Comparison of ENCODE assay signal across 8 mouse cellular contexts in genomic region chr14:62798608-62799101, GRCm38 (mm10). TPM values are rescaled to one million over a fixed set of nuclear protein-coding genes. Genes with fewer than 3 reads are reported as not detected.
A peak's percentile ranks its signal among the peaks of the same experiment; 100 is the strongest.
DNase-seq lines count a peak whose midpoint lies in the region; ATAC-seq and TF ChIP-seq lines count a peak whose summit lies in the region.

No protein-coding gene starts in this region.

- TF ChIP-seq POLR2A in myocyte (IDR thresholded peaks at IDR 0.05; ENCODE audit: insufficient read length, low read depth), result no peak

- ATAC-seq in liver, embryonic 11.5 days (replicated peaks; ENCODE audit: low FRiP score), result no peak
- no peak for ATAC-seq in intestine, embryonic 14.5 days (replicated peaks; ENCODE audit: low FRiP score, low TSS enrichment, low read depth)
- ATAC-seq in erythroid progenitor cell, adult 5-6 weeks (replicated peaks; ENCODE audit: low FRiP score, poor library complexity, severe bottlenecking), result no peak

- no peak overlapping the region for H3ac ChIP-seq in myocyte (ENCODE audit: control insufficient read depth, insufficient read length)

- H3K4me1 ChIP-seq in liver, embryonic 11.5 days (replicated peaks; ENCODE audit: control insufficient read depth, insufficient read depth, low read length), result no peaks in the 10 kb centered on the region; the same call in 1 of the 2 replicates
- no peaks in the 10 kb centered on the region for H3K4me1 ChIP-seq in intestine, embryonic 14.5 days (replicated peaks; ENCODE audit: control insufficient read depth, insufficient read depth, low read length)

- H3K36me3 ChIP-seq in liver, embryonic 11.5 days (ENCODE audit: control insufficient read depth, insufficient read depth, low read length), result no peaks in the 10 kb centered on the region
- H3K36me3 ChIP-seq in intestine, embryonic 14.5 days (ENCODE audit: control insufficient read depth, insufficient read depth, low read length), result no peaks in the 10 kb centered on the region
- no peaks in the 10 kb centered on the region for H3K36me3 ChIP-seq in myocyte (ENCODE audit: control insufficient read depth, insufficient read depth)

- no peak overlapping the region for H3K9ac ChIP-seq in liver, embryonic 11.5 days (ENCODE audit: low read depth, low read length)
- no peak overlapping the region for H3K9ac ChIP-seq in intestine, embryonic 14.5 days (ENCODE audit: low read length)

- no peaks in the 10 kb centered on the region for H3K27me3 ChIP-seq in liver, embryonic 11.5 days (replicated peaks; ENCODE audit: control insufficient read depth, insufficient read depth, low read length)
- no peaks in the 10 kb centered on the region for H3K27me3 ChIP-seq in intestine, embryonic 14.5 days (replicated peaks; ENCODE audit: control insufficient read depth, insufficient read depth, low read length)
- no peaks in the 10 kb centered on the region for H3K27me3 ChIP-seq in myocyte (ENCODE audit: control insufficient read depth, insufficient read depth, insufficient read length)

- H3K79me2 ChIP-seq in myocyte (ENCODE audit: control insufficient read depth, insufficient read depth), result no peaks in the 10 kb centered on the region

- intact Hi-C loops in left cerebral cortex, postnatal 36 days (cut with DNase I), result no loop called here

- 20% methylated on average over 4 of the region's 4 CpGs for WGBS in liver, embryonic 11.5 days
- WGBS in intestine, embryonic 14.5 days, result 6% methylated on average over 4 of the region's 4 CpGs

- no peak overlapping the region for H3K27ac ChIP-seq in liver, embryonic 11.5 days (ENCODE audit: low read depth, low read length)
- no peak overlapping the region for H3K27ac ChIP-seq in intestine, embryonic 14.5 days (ENCODE audit: low read depth)

- DNase-seq in liver, embryonic 11.5 days (ENCODE audit: low spot score), result no peak
- DNase-seq in liver (no peak), WW6 (ENCODE audit: low read depth, low spot score) (peak; percentile 13)
- DNase-seq in intestine, embryonic 14.5 days (ENCODE audit: low spot score), result peak; percentile 64
- DNase-seq in testis, postnatal 14 days (ENCODE audit: low spot score), result no peak
- no peak for DNase-seq in left cerebral cortex, postnatal 36 days (ENCODE audit: low spot score in 2 of 2)

- H3K4me2 ChIP-seq in liver, embryonic 11.5 days, result peak overlapping the region; percentile 32; the same call in 1 of the 2 replicates
- H3K4me2 ChIP-seq in intestine, embryonic 14.5 days (ENCODE audit: low read length), result peak overlapping the region; percentile 24
- H3K4me2 ChIP-seq in myocyte (ENCODE audit: low read depth), result peak overlapping the region; percentile 54

- no peaks in the 10 kb centered on the region for H3K9me3 ChIP-seq in liver, embryonic 11.5 days (ENCODE audit: control insufficient read depth, low read length)
- no peaks in the 10 kb centered on the region for H3K9me3 ChIP-seq in intestine, embryonic 14.5 days (ENCODE audit: control insufficient read depth, low read length)

- no peak overlapping the region for H3K4me3 ChIP-seq in liver, embryonic 11.5 days (ENCODE audit: low read depth, low read length)
- no peak overlapping the region for H3K4me3 ChIP-seq in intestine, embryonic 14.5 days (ENCODE audit: low read depth, low read length)
- H3K4me3 ChIP-seq in myocyte, result no peak overlapping the region

TF ChIP-seq in myocyte, 11 proteins besides CTCF, POLR2A, EP300 and RAD21:
- TF ChIP-seq MYOD1 (IDR thresholded peaks at IDR 0.05; ENCODE audit: control insufficient read depth in 1 of 3, insufficient read length in 2 of 3, low read depth in 2 of 3) (peak in 2 of 3 experiments; percentile 3 to 14), TCF12 (IDR thresholded peaks at IDR 0.05; ENCODE audit: insufficient read depth, poor library complexity, severe bottlenecking) (no peak), MYOG (IDR thresholded peaks at IDR 0.05; ENCODE audit: control insufficient read depth in 1 of 3, insufficient read depth in 1 of 3, insufficient read length in 2 of 3, low read depth in 2 of 3) (no peak), USF1 (IDR thresholded peaks at IDR 0.05; ENCODE audit: low read depth) (peak; percentile 59)

RNA-seq across cellular contexts. Expression of gene Ints6, which starts 37.7 kb away (rescaled TPM):
- polyA plus RNA-seq in liver, embryonic 11.5 days (2014; fragmentation: Nextera tagmentation; extraction: Ambion mirVana), result 30.1 and 32.2 TPM in 2 replicates
- 31.8 and 34.4 TPM in 2 replicates for polyA plus RNA-seq in intestine, embryonic 14.5 days (2014; fragmentation: Nextera tagmentation; extraction: Ambion mirVana)
- polyA plus RNA-seq in myocyte (2012; fragmentation: generic; extraction: Trizol), result 7.2 TPM
- total RNA-seq in left cerebral cortex, postnatal 36 days (2021), result 10 to 100 TPM; 36.7 to 38.0 TPM
- total RNA-seq in erythroid progenitor cell, adult 5-6 weeks (2015; ENCODE audit: low replicate concordance), result 45.0 and 75.9 TPM in 2 replicates
- total RNA-seq in erythroid progenitor cell, adult 5-6 weeks (2017; ENCODE audit: low replicate concordance), result 71.6 and 73.5 TPM in 2 replicates

RNA-seq across cellular contexts. Expression of gene Wdfy2, which starts 38.8 kb away (rescaled TPM):
- polyA plus RNA-seq in liver, embryonic 11.5 days (2014; fragmentation: Nextera tagmentation; extraction: Ambion mirVana), result 6.0 and 6.7 TPM in 2 replicates
- polyA plus RNA-seq in intestine, embryonic 14.5 days (2014; fragmentation: Nextera tagmentation; extraction: Ambion mirVana), result 7.4 and 7.6 TPM in 2 replicates
- polyA plus RNA-seq in myocyte (2012; fragmentation: generic; extraction: Trizol), result 4.4 TPM
- total RNA-seq in left cerebral cortex, postnatal 36 days (2021), result 10 to 100 TPM; 10.5 to 12.8 TPM
- total RNA-seq in erythroid progenitor cell, adult 5-6 weeks (2015; ENCODE audit: low replicate concordance), result 5.4 and 5.9 TPM in 2 replicates
- total RNA-seq in erythroid progenitor cell, adult 5-6 weeks (2017; ENCODE audit: low replicate concordance), result 3.3 and 4.9 TPM in 2 replicates

Comparison
In these comparisons a context has a peak if more than half of its experiments do, and no peak if none do; other contexts are left out.
1. DNase-seq: peak in WW6 (single experiment) and intestine, embryonic 14.5 days (single experiment); none in liver, embryonic 11.5 days (single experiment), liver (single experiment), testis, postnatal 14 days (single experiment) and left cerebral cortex, postnatal 36 days (0 of 2).
2. Peak in every context shown above with its lines, with median percentiles within 50 percentile points of each other: H3K4me2 ChIP-seq.